Mouse (Mus musculus): ENCODE results near the gene Uqcrc1. TPM values are rescaled to one million over a fixed set of nuclear protein-coding genes. Genes with fewer than 3 reads are reported as not detected.

The Uqcrc1 gene
- polyA plus RNA-seq (2017; shearing (Covaris generic)) = 100 to 1,000 TPM; 164 to 177 TPM

DNA sequence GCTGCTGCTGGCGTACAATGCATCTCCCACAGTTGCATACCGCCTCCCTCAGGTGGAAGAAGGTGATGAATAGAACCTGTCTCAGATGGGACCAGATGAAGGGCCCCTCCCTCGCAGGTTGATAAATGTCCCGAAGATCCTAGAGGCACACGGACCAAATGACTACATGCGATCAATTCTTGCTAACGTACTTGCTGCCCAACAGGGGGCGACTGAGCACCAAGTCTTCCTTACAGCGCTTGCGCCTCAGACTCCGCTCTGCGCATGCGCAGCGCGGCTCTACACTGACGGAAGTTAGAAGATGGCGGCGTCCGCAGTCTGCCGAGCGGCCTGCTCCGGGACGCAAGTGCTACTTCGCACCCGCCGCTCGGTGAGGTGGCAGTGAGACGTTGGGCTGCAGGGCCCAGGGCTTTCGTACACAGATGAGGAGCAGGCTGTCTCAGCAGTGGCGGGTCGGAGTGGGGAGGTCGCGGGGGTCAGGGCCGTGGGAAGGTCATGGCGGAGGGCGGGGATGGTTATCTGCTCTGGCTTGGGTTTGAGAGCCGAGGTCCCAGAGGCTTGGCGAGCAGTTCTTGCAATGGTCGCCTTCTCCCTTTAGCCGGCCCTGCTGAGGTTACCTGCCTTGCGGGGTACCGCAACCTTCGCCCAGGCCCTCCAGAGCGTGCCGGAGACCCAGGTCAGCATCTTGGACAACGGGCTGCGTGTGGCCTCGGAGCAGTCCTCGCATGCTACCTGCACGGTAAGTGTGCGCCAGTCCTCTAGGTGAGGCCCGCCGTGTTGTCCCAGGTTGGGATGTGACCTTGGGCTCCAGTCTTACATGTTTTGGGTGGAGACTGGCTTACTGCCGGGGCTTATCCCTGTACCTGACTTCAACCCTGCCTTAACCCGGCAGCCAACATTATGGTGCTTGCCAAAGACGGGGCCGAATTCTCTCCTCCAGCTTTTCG, at the start of gene Uqcrc1:
Gene Uqcrc1, plus strand, starts transcription at position 216 of the 947 bp plus-strand sequence.
- peak; percentile 91 for ATAC-seq

DNA sequence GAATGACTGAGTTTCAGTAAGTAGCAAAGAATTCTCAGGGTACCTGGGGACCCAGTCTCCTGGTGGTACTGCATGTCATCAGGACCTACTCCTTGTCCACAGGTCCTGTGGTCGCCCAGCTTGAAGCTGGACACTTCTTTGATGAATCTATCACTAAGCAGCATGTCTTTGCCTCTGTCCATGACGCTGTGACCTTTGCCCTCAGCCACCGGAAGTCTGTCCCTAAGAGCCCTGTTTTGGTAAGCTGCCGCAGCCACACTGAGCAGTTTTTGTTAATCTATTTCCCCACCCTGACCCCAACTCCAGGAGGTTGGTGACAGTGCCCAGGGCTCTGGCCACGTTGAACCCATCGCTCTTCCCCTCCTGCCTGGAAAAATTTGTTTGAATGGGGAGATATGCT, 24.1 kb upstream of the Uqcrc1 start:
- no peak for ATAC-seq

DNA sequence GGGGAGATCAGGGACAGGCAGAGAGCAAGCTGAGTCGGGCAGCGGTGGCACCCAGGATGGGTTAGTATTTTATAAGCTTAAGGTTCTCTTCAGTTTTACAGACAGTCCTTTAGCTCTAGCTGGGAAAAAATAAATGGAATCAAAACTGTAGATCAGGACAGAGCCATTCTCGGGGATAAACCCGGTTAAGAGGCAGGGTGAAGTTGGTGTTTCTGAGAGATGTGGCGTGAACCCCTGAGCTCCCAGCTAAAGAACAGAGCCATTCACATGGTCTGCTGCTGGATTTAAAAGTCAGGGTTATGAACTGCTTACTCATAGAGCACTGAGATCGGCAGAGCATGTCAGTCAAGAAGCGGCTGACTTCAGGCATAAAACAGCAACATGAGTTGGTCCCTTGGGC, 23.3 kb upstream of the Uqcrc1 start:
- ATAC-seq = no peak

DNA sequence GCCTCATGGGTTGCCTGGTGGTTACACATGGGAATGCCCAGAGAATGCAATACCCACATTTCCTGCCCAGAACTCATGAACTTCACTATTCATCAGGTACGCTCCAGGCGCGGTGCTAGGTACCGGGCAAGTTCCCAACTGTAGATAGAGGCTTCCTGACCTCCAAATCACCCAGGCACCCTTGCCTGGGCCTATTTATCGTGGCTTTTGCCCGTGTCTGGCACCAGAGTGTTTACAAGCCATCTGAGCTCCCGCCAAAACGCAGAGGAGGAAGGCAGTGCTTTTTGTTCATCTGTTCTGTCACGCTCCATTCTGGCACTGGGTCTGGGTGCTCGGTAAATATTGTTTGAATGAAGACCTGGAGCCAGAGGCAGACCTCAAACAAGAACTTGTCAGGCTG, 22.8 kb upstream of the Uqcrc1 start:
- ATAC-seq = no peak

DNA sequence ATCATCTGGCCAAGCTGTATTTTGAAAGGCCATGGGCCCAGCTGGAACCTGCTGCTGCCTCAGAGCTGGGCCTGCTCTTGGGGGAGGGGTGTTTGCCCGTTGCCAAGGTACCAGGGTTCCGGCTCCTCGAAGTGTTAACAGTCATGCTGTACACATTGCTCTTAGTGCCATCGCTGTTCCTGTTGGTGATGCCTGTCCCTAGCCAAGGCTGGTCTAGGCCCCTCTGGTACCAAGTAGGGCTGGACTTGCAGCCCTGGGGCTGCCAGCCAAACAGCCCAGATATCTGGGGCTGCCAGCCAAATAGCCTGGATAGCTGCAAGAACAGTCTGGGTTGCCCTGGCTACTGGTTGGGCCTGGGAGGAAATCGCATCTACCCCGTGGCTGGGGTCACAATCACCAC, 21.9 kb upstream of the Uqcrc1 start, which contains the start of gene Tmem89:
Gene Tmem89, plus strand, starts transcription at position 129 of the 400 bp plus-strand sequence.
- no peak for ATAC-seq

DNA sequence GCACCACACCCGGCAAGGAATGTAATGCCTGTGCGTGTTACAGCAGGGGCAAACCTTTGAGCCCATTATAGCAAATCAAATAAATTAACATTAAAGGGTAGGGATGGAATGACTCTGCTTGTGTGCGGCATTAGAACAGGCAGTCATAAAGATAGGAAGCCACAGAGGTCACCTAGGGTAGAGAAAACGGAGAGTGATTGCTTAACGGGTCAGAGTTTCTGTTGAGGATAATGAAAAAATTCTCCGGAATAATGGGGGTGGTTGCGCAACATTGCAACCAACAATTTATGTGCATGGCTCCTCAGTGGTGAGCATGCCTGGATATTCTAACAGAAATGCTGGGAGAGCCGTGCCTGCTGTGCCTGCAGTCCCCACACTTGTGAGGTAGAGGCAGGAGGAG, 10.5 kb upstream of the Uqcrc1 start:
- ATAC-seq = no peak

DNA sequence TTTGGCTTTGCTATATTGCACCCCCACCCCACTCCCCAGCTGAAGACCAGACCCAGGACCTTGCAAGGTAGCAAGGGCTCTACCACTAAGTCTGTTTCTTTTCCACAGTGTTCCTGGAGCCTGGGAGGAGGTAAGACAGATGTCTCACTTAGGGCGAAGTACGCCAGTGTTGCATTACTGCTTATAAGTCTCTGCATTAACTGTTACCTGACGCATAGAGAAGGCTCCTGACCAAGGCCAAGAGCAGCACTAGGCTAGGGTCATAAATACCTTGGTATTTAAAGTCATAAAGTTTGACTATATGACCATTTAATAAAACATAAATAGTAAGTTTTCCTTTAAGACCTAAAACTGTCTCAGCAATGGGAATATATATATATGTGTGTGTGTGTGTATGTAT, 8.0 kb upstream of the Uqcrc1 start:
- no peak for ATAC-seq

GRCm38 (mm10) chr9:108935991-108936390, 442 bp upstream of the Uqcrc1 start:
- ATAC-seq = no peak

- ATAC-seq = no peak
These were observed 8.7 kb downstream of the Uqcrc1 start for GRCm38 (mm10) chr9:108945111-108945510.

DNA sequence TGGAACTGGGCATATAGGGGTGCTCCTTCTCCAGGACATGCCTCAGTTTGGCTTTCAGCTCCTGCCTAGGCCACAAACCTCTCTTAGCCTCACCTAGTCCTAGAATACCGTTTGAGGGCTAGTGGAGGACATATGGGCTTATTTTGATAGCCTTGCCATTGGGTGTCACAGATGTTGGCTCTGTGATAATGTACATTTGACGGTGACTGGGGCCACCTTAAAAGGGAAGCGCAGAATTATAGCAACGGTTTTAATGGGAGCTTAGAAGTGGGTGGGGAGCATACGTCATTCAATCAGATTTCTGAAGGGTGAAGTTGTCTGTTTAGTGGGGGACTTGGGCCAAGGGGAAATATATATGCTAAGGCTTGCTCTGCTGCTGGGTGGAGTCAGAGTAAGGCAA, 9.2 kb downstream of the Uqcrc1 start:
- ATAC-seq = no peak

DNA sequence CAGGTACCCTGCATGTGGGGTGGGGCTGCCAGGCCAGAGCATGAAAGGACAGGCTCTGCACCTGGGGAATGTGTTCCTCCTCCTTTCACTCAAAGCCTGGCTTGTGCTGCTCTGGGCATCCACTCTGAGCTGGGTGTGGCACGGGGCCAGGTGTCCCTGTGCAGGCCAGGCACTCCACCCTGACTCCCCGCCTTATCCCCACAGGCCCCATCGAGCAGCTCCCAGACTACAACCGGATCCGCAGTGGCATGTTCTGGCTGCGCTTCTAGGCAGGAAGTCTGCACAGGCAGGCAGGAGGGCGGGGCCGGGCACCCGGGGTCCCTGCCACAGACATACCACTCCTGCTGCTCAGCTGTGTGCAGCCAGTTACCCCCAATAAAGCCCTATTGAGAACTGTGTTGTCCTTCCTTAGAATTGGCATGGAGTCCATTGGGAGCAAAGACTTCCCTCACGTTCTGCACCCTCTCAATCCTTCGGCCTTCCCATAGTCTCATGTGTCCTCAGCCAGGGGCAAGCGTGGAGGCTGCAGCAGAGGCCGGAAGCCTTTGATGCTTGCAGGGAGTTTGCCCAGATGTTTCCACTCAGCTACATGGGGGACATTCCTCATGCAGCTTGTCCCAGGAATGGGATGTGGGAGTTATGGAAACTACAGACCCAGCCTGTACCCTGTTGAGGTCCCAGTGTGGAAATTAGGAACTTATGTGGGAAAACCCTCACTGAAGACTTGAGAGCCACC, 13.0 kb downstream of the Uqcrc1 start:
- ATAC-seq = no peak

GRCm38 (mm10) chr9:108949967-108950728, 13.7 kb downstream of the Uqcrc1 start:
- ATAC-seq = no peak

- no peak for ATAC-seq
These were observed 16.7 kb downstream of the Uqcrc1 start, which contains the start of gene Col7a1 for GRCm38 (mm10) chr9:108953081-108953636. Gene Col7a1, plus strand, starts transcription at chr9:108953586.

DNA sequence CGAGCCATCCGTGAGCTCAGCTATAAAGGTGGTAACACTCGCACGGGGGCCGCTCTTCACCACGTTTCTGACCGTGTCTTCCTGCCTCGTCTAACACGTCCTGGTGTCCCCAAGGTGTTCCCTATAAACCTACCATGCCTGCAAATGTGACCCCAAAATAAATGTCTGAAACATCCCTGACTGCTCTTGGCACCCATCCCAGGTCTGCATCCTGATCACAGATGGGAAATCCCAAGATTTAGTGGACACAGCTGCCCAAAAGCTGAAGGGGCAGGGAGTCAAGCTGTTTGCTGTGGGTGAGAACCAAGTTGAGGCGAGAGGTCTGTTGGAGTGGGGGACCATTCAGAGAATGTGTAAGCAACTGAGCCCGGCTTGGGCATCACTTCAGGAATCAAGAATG, 18.8 kb downstream of the Uqcrc1 start:
- no peak for ATAC-seq

DNA sequence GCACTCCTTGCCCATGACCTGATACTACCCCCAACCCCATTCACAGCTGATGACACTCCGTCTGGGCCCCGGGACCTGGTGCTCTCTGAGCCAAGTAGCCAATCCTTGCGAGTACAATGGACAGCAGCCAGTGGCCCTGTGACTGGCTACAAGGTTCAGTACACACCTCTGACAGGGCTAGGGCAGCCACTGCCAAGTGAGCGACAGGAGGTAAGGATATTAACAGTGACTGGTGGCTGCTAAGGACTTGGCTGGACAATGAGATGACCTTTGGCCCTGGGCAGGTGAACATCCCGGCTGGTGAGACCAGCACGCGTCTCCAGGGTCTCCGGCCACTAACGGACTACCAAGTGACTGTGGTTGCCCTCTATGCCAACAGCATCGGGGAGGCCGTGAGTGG, 19.4 kb downstream of the Uqcrc1 start:
- no peak for ATAC-seq

DNA sequence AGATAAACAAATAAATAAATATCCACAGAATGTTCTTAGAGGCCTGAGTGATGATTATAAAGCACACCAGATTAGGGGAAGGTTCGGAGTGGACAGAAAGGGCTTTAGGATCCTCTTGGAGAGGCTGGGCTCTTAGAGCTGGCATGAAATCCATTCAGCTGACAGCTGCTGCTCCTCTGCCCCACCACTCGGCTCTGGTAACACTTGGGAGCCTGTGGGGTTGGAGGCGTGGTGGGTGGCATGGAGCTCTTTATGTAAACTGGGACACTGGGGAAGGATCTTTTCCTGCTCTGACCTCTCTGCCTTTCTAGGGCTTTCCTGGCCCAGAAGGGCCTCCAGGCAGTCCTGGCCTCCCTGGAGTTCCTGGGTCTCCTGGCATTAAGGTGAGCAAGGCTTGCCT, 27.1 kb downstream of the Uqcrc1 start:
- no peak for ATAC-seq

DNA sequence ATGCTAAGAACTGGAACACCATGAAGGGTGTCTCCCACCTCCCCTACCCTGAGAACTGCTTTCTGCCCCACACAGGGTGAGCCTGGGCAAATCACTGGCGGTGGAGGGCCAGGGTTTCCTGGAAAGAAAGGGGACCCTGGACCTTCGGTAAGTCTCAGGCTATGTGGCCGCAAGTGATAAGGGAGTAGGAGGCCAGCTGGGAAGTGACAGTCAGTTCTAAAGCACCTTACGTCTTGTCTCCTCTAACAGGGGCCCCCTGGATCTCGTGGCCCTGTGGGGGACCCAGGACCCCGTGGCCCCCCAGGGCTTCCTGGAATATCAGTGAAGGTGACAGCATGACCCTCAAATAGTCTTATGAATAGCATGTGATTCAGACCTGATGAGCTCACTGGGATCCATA, 27.9 kb downstream of the Uqcrc1 start:
- ATAC-seq = no peak

GRCm38 (mm10) chr9:108970623-108971022, 34.2 kb downstream of the Uqcrc1 start:
- ATAC-seq = no peak

DNA sequence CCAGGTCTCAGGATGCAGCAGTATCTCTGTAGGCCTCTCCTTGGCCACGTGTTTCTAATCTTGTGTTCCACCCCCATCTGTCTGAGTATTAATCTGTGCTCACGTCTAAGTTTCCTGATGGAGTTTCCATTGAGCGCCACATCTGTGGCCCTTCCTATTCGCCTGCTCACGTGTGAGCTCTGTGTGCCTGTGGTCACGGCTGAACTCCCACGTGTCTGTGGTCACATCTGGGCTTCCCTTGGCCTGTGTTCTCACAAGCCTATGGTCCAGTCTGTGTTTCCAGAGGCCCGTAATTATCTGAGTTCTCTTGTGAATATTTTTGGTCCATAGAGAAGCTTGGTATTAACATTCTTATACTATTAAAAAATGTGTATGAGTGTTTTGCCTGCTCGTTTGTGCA, 40.0 kb downstream of the Uqcrc1 start:
- ATAC-seq = no peak

GRCm38 (mm10) chr9:108977966-108978365, 41.5 kb downstream of the Uqcrc1 start:
- no peak for ATAC-seq

DNA sequence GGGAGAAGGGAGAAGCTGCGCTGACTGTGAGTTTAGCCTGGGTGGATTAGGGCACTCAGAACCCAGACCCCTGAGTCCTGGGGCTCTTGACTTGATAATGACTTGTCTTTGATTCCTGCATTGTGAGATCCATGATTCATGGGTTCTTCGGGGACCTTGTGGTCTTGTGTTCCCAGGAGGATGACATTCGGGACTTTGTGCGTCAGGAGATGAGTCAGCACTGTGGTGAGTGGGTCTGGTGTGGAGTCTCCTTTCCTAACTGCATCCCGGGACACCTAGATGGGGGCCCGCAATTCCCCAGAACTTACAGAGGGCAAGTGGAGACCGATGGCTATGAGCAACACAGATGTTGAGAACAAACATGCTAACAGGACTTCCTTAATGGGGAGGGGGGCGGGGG, 46.1 kb downstream of the Uqcrc1 start:
- ATAC-seq = no peak

GRCm38 (mm10) chr9:108983209-108983608, 46.8 kb downstream of the Uqcrc1 start:
- no peak for ATAC-seq

DNA sequence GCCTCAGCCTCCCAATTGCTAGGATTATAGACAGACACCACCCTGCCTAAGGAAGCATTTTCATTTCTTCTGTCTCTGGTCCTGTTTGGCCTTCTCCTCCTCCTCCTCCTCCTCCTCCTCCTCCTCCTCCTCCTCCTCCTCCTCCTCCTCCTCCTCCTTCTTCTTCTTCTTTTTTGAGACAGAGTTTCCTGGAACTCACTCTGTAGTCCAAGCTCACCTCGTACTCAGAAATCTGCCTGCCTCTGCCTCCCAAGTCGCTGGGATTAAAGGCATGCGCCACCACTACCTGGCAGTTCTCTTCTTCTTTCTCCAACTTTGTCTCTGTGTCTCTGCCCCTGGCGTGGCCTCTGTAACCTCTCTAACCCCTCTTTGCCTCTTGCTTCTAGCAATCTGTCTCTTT, 49.3 kb downstream of the Uqcrc1 start, which contains the start of gene Ucn2:
Gene Ucn2, plus strand, starts transcription at position 301 of the 400 bp plus-strand sequence.
- ATAC-seq = no peak
